Mouse (Mus musculus) spleen, postnatal 10 days (tissue): ENCODE measurements at regions not wholly inside any gene's neighbourhood (a gene's known extent, or its start where the extent isn't known, plus 50 kb on each side); places are given as distances from the start of the nearest gene placed in this dataset.
A peak's percentile ranks its signal among the peaks of the same experiment; 100 is the strongest.
"Not testable (repeated sequence)": the region's sequence is repeated elsewhere in the genome, so short reads cannot be mapped to it uniquely, and the experiment has no call there.

Experiments used
- DNase-seq, 2 experiments: peaks; one replicate each; pipeline ENCODE4 v3.0.0; 2021 to 2022; ENCODE audit warnings: low spot score in 2 of 2

DNA sequence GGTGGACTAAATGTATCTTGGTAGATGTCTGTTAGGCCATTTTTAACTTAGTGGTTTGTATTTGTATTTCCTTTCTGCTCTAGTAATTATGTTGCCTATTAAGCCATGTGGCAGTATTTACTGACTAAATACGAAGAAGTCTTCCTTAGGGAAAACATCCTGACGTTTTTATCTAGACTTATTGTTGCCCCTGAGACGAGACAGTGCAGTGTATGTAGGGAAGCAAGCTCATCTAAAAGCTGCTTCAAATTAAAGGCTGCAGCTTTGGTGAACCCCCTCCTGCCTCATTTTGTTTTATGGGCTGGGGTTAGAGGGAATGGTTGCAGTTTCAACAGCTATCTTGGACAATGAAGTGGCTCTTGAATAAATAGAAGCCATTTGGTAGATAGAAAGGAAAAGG lies 54.6 kb upstream of the C1galt1 start:
- no peak for DNase-seq

GRCm38 (mm10) chr6:7789071-7789470 lies 55.6 kb upstream of the C1galt1 start:
- no peak for DNase-seq

GRCm38 (mm10) chr6:7785407-7785806 lies 59.2 kb upstream of the C1galt1 start:
- DNase-seq, result no peak

DNA sequence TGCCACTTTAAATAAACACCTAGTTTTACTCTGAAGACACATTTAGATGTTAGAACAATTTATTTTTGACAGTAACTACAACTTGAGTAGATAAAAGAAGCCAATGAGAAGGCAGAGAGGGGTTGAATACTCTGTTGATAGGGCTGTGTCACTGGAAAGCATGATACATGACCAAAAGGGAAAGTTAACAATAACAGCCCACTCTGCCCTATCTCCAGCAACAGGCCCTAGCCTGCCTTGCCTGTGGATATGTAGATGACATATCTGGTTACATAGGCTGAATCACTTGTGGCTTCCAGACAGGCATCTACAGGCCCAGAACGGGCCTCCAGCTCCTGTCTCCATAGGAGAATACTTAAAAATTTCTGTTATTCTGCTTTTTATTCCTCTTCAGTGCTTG lies 61.6 kb upstream of the C1galt1 start:
- DNase-seq, result peak in 1 of 2 experiments; percentile 42

GRCm38 (mm10) chr6:7779959-7780358 lies 64.7 kb upstream of the C1galt1 start:
- no peak for DNase-seq

DNA sequence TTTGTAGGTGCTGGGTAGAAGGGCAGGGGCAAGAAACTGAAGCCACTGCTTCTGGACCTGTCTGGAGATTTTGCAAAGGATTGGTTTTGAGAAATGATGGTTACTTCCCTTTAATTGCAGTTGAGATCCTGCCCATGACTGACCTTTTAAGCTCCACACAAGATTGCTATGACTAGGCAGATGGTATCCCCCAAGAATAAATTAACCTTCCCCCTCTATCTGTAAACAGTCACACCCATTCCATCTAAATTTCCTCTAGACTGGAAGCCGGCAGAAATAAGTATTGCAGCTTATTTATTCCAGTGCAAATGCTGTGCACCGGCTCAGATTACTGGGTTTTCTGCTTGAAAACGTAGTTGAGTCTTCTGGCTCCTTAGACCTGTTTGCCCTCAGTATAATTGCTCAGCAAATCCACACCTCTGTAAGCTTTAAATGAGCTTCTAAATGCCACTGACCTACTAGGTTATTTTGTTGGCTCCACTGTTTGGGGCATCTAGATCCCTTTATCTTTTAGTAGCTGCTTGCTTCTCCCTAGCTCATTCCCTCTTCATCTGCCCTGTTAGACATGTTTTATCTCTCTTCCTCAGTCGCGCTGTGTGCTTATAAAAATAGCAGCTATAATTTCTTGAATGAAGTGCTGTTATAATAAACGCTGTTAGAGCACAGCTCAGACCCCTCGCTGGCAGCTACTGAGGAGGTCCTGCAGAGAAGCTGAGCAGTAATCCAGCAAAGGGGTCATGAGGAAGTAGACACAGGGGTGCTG lies 65.8 kb upstream of the C1galt1 start:
- DNase-seq, result peak; percentile 18 to 35

DNA sequence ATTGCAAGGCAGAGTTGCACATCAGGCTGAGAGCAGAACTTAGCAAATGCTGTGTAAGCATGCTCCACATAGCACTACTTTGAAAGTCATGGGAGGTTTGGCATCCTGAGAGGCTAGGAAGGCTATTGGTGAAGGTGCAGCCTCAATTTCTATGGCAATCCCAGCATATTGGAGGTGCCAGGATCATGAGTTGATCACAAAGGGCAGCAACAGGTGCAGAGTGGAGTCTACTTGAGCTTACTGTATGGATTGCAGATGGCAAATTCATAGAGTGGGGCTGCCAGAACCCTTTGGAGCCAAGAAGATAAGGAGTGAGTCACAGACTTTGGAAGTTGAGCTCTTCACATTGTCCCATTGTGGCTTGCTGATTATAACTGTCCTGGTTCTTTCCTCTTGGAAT lies 75.4 kb upstream of the Asns start:
- no peak for DNase-seq

GRCm38 (mm10) chr6:7767631-7768030 lies 74.6 kb upstream of the Asns start:
- DNase-seq, result no peak

- no peak for DNase-seq
These were observed 66.3 kb upstream of the Asns start for GRCm38 (mm10) chr6:7759385-7759784.

DNA sequence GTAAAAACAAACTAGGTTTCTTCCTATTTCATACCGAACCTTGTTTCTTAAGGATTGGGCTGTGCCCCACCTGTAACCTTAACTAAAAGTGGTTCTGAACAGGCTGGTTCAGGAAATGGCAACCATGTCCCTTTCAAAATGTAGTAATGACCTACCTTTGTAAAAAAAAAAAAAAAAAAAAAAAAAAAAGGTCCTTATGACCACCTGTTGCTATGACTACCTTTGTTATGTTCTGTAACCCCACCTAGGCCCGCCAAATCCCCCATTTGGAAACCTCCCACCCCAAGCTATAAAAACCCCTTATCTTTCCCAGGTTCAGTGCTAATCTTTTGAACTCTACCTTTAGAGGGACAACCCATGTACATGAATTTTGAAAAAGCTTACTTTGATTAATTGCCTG lies 60.8 kb upstream of the Asns start:
- no peak for DNase-seq

- DNase-seq, result no peak
These were observed 60.0 kb upstream of the Asns start for GRCm38 (mm10) chr6:7752885-7753611.

GRCm38 (mm10) chr6:7748536-7748935 lies 55.5 kb upstream of the Asns start:
- DNase-seq, result no peak

- not testable (repeated sequence) for DNase-seq
These were observed 51.2 kb upstream of the Asns start for GRCm38 (mm10) chr6:7744257-7744656.
